Mouse (Mus musculus) lung, postnatal 25 days (tissue): Measurements from ENCODE around the gene Prss53.
"Not testable (repeated sequence)": the region's sequence is repeated elsewhere in the genome, so short reads cannot be mapped to it uniquely, and the experiment has no call there.

Experiments used
- DNase-seq: peaks from one replicate; pipeline ENCODE4 v3.0.0; 2022; ENCODE audit warnings: low spot score

Gene Prss53

GRCm38 (mm10) chr7:127912190-127912871, 21.6 kb upstream of the Prss53 start, which contains the start of gene Kat8:
Gene Kat8 (plus strand): TSS chr7:127912516.
- peak; percentile 91 for DNase-seq

GRCm38 (mm10) chr7:127908656-127909055, 17.9 kb upstream of the Prss53 start:
- DNase-seq, result no peak

DNA sequence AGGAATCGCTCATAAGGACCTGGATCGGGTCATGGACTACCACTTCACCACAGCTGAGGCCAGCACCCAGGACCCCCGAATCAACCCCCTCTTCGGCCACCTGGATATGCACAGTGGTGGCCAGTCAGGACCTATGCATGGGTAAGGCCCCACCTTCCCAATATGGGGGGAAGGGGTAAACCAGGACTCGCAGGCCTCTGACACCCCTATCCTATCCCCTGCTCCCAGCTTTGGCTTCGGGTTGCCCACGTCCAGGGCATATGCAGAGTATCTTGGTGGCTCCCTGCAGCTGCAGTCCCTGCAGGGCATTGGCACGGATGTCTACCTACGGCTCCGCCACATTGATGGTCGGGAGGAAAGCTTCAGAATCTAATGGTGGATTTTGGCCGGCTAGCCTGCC, 17.2 kb upstream of the Prss53 start:
- DNase-seq, result no peak

- peak; percentile 80 for DNase-seq
Observed at GRCm38 (mm10) chr7:127903971-127904796, 13.4 kb upstream of the Prss53 start, which contains the start of gene Bckdk. Gene Bckdk (plus strand): TSS chr7:127904082.

DNA sequence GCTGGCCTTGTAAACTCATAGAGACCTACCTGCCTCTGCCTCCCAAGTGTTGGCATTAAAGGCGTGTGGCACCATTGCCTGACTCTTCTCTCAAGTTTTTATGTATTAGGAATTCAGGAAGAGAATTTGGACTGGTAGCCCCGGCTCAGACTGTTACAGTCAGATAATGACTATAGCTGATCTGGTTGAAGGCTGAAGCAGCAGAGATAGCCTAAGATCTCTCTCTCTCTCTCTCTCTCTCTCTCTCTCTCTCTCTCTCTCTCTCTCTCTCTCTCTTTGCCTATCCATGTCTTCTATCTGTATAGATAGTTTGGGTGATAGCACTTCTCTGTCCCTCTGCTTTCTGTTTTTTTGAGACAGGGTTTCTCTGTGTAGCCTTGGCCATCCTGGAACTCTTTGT, 11.0 kb upstream of the Prss53 start:
- no peak for DNase-seq

GRCm38 (mm10) chr7:127899997-127900396, 9.2 kb upstream of the Prss53 start:
- no peak for DNase-seq

DNA sequence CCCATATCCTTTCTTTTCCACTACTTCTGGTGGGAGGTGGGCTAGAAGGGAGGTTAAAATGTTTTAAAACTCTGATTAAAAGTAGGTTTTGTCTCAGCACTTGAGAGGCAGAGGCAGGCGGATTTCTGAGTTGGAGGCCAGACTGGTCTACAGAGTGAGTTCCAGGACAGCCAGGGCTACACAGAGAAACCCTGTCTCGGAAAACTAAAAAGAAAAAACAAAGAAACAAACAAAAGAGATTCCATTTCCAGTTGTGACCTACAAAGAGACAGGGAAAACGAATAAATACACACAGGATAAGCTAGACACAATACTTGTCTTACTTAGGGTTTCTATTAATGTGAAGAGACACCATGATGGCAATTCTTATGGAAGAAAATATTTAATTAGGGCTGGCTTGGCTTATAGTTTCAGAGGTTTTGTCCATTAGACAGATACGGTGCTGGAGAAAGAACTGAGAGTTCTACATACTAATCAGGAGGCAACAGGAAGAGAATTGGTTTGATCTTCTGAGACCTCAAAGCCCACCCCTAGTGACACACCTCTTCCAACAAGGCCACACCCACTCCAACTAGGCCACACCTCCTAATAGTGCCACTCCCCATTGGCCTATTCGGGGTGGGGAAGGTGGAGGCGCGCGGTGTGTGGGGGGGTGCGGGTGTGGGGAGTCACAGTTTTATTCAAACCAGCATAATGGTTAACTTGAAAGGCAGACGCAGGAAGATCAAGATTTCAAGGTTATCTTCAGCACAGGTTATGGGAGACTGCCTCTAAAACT, 7.6 kb upstream of the Prss53 start:
- no peak for DNase-seq

- no peak for DNase-seq
Observed at GRCm38 (mm10) chr7:127897542-127897941, 6.8 kb upstream of the Prss53 start.

- DNase-seq, result peak; percentile 60
Observed at GRCm38 (mm10) chr7:127896384-127896783, 5.6 kb upstream of the Prss53 start.

DNA sequence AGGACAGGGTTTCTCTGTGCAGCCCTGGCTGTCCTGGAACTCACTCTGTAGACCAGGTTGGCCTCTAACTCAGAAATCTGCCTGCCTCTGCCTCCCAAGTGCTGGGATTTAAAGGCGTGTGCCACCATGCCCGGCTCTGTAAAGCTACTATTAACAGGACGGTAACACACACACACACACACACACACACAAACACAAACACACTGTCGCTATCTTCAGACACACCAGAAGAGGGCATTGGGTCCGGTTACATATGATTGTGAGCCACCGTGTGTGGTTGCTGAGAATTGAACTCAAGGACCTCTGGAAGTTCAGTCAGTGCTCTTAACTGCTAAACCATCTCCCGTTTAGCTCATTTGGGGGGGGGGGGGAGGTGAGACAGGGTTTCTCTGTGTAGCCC, 5.1 kb upstream of the Prss53 start:
- not testable (repeated sequence) for DNase-seq

DNA sequence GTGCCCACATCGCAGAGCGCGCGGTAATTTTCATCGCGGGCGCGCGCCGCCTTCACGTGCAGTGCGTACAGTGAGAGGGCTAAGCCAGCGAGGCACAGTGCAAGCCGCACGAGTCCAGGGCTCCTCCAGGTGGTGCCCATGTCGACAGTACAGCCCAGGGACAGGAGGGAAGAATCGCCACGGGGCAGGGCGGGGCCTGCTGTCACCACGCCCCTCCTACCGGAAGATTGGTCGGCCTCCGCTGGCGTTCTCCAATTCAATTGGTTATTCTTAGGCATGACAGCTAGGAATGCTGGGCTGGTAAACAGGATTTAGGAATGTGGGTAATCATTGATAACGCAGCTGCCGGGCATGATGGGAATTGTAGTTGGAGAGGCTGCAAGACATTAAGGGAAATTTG, 4.7 kb upstream of the Prss53 start, which contains the start of the genes Gm21974 and Vkorc1:
Gene Gm21974 (minus strand): TSS at position 13 of the 400 bp plus-strand sequence.
Gene Vkorc1 (minus strand): TSS at position 176 of the 400 bp plus-strand sequence.
- DNase-seq, result peak; percentile 98

DNA sequence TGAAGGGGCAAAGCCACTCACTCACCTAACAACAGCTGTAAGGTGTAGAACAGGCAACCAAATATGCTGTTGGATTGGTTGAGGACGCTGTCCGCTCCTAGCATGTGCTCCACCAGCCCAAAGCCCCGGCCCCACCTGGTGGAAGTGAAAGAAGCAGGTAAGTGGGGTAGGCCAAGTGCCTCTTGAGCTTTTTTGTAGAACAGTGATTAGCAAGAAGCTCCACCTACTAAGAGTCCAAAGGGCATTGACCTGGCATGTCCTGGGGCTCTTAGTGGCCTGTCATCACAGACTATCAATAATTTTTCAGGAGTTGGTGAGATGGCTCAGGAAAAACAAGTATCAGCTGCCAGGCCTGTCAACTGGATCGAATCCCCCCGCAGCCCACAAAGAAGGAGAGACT, 3.7 kb upstream of the Prss53 start:
- peak; percentile 24 for DNase-seq

DNA sequence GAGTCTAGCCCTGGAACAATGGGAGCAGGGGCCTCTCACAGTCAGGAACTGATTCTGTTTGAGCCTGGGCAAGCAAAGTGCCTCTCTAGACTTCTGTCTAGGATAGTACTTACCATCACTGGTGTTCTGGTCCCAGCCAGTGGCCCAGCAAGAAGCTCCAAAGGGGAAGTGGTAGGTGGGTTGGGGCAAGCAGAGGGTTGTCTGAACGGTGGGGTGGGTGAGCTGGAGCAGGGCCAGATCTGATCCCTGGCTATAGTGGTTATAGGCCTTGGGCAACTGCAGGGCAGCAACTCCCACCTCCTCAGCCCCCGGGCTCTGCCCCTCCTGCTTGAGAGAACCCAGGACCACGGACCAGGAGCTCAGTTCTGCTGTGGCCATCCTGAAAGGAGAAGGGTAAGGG, 1.9 kb downstream of the Prss53 start:
- DNase-seq, result no peak

GRCm38 (mm10) chr7:127887781-127888180, 3.0 kb downstream of the Prss53 start:
- DNase-seq, result no peak

- no peak for DNase-seq
Observed at GRCm38 (mm10) chr7:127887191-127887590, 3.6 kb downstream of the Prss53 start.

- no peak for DNase-seq
Observed at GRCm38 (mm10) chr7:127886551-127886950, 4.2 kb downstream of the Prss53 start.

DNA sequence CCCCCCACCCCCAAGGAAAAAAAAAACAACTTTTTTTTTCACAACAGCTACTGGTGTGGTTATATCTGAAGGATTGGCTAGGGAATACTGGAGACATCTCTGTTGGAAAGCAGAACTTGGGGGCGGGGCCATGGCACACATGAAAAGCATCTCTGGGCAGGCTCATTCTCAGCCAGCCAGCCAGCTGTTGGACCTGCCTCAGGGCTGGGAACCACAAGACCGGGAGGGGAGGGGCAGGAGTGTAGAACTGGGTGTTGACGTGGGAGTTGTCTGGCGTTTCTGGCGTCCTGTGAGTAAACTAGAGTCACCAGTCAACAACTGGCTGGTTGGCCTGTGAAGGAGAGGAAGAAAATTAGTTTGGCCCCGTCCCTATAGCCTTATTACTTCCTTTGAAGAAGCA, 4.8 kb downstream of the Prss53 start:
- peak; percentile 63 for DNase-seq

DNA sequence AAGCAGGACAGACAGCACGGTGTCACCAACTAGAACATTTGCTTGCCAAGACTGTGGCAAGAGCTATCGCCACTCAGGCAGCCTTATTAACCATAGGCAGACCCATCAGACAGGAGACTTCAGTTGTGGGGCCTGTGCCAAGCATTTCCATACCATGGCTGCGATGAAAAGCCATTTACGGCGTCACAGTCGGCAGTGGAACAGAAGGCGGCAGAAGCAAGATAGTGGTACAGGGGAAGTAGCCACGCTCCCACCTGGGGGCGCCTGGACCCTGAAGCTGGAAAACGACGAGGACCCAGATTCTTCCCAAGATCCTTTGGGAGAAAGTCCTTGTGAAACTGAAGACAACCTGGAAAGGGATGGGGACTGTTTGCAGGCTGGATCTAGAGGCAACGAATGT, 10.3 kb downstream of the Prss53 start:
- DNase-seq, result no peak

GRCm38 (mm10) chr7:127879301-127879700, 11.5 kb downstream of the Prss53 start:
- no peak for DNase-seq

DNA sequence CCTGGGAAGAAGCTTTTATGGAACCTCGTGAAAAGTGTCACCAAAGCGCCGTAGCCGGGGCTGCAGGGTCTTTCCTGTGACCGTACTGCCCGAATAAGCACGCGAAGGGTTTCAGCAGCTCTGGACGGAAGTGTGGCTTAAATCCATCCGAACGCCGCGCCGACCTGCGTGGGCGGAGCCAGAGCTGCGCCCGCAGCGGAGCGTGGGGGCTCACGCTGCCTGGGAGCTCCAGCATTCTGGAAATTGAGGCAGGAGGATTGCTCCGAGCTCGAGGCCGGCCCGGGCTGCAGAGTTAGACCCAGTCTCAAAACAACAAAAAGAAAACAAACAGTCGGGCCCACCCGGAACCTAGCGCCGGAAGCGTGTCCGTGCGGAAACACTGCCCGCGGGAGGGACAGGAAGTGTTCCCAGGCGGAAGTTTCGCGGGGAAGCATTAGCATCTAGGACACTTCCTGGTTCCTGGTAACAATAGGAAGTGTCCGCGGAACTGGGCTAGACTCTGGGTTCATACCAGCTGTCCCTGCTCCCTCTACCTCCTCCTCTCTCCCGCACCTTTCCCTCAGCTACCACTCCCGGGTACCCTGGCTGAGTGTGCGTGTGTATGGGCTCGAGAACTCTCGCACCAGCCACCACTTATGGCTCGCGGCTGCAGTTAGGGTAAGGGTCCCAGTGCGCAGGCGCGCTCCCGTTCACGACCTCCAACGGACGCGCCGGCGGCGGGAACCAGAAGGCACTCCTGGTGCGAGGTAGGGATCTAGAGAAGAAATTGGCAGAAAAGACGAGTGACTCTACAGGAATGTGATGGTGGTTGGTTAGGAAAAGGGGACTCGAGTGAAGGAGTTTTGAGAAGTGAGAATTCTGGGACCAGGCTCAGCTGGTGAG, 14.1 kb downstream of the Prss53 start, which contains the start of gene Zfp668:
Gene Zfp668 (minus strand): TSS at position 362 of the 882 bp plus-strand sequence.
- DNase-seq, result peak; percentile 92

DNA sequence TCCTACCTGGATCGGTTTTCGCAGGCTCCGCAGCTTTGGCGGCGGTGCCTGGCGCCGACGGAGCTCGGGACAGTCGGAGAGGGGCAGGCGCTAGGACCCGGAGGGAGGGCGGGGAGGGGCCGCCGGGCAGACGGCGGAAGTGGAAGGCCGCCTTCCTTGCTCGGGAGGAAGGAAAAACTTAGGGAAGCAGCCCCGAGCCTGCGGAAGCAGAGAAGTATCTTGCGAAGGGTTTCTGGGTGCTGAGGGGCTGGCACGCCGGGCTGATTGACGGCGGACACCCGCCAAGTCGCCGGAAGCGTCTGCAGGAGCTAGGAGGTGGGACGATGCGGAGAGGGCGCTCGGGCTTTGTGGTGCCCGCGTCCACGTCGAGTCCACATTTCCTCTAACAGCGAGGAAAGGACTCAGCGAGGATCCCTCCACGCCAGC, 14.7 kb downstream of the Prss53 start, which contains the start of gene Zfp646:
Gene Zfp646 (plus strand): TSS at position 181 of the 426 bp plus-strand sequence.
- DNase-seq, result peak; percentile 71
